Mouse (Mus musculus) frontal cortex, adult (tissue): ENCODE measurements around the gene Nos3.
A peak's percentile ranks its signal among the peaks of the same experiment; 100 is the strongest.

Source experiments
- ATAC-seq: cut with Nextera tagmentation; 2 replicates; pipeline ENCODE4 v1.9.2; 2017; ENCODE audit warnings: mild to moderate bottlenecking, moderate library complexity, mixed read lengths; ENCODE audit not compliant: low TSS enrichment

Gene Nos3

GRCm38 (mm10) chr5:24364508-24364907 lies at the start of gene Nos3:
TSS of gene Nos3 (plus strand) at chr5:24364810.
- no peak for ATAC-seq

GRCm38 (mm10) chr5:24319776-24320466 lies 44.7 kb upstream of the Nos3 start:
- no peak for ATAC-seq

GRCm38 (mm10) chr5:24320467-24320813 lies 44.2 kb upstream of the Nos3 start:
- peak; percentile 88 for ATAC-seq

GRCm38 (mm10) chr5:24320894-24321293 lies 43.7 kb upstream of the Nos3 start:
- ATAC-seq = no peak

GRCm38 (mm10) chr5:24321711-24322682 lies 42.6 kb upstream of the Nos3 start:
- no peak for ATAC-seq

- ATAC-seq = no peak
Measured at GRCm38 (mm10) chr5:24325251-24325650, 39.4 kb upstream of the Nos3 start.

GRCm38 (mm10) chr5:24326166-24326841 lies 38.3 kb upstream of the Nos3 start:
- no peak for ATAC-seq

GRCm38 (mm10) chr5:24326842-24327417 lies 37.7 kb upstream of the Nos3 start:
- ATAC-seq = no peak

GRCm38 (mm10) chr5:24328813-24329211 lies 35.8 kb upstream of the Nos3 start:
- ATAC-seq = no peak

GRCm38 (mm10) chr5:24329212-24329964 lies 35.2 kb upstream of the Nos3 start:
- ATAC-seq = no peak

- no peak for ATAC-seq
Measured at GRCm38 (mm10) chr5:24329965-24330298, 34.7 kb upstream of the Nos3 start.

- no peak for ATAC-seq
Measured at GRCm38 (mm10) chr5:24332401-24332800, 32.2 kb upstream of the Nos3 start.

GRCm38 (mm10) chr5:24334749-24335148 lies 29.9 kb upstream of the Nos3 start:
- ATAC-seq = no peak

- peak; percentile 90 for ATAC-seq
Measured at GRCm38 (mm10) chr5:24335888-24336511, 28.6 kb upstream of the Nos3 start.

- no peak for ATAC-seq
Measured at GRCm38 (mm10) chr5:24337366-24337765, 27.2 kb upstream of the Nos3 start.

- ATAC-seq = no peak
Measured at GRCm38 (mm10) chr5:24337821-24338220, 26.8 kb upstream of the Nos3 start.

- no peak for ATAC-seq
Measured at GRCm38 (mm10) chr5:24342205-24342963, 22.2 kb upstream of the Nos3 start.

GRCm38 (mm10) chr5:24342966-24343365 lies 21.6 kb upstream of the Nos3 start:
- no peak for ATAC-seq

GRCm38 (mm10) chr5:24343379-24343778 lies 21.2 kb upstream of the Nos3 start:
- no peak for ATAC-seq

GRCm38 (mm10) chr5:24343977-24344436 lies 20.6 kb upstream of the Nos3 start:
- ATAC-seq = no peak
